Mouse (Mus musculus) brain, embryonic 14.5 days (tissue): ENCODE results near the gene St8sia1.

Experiments
- CTCF ChIP-seq: fragments of 200-500 bp; IDR thresholded peaks from 2 replicates; pipeline ENCODE4 v1.5.1; 2012; ENCODE audit warnings: inconsistent platforms, mild to moderate bottlenecking, moderate library complexity, borderline replicate concordance; ENCODE audit not compliant: insufficient read depth, insufficient read length; ENCODE audit errors: extremely low read depth
- POLR2A ChIP-seq: fragments of 200-500 bp; IDR thresholded peaks from 2 replicates; pipeline ENCODE4 v1.6.1; 2012; ENCODE audit warnings: mild to moderate bottlenecking, inconsistent platforms, borderline replicate concordance; ENCODE audit not compliant: poor library complexity, insufficient read depth, insufficient read length, severe bottlenecking; ENCODE audit errors: extremely low read depth

DNA sequence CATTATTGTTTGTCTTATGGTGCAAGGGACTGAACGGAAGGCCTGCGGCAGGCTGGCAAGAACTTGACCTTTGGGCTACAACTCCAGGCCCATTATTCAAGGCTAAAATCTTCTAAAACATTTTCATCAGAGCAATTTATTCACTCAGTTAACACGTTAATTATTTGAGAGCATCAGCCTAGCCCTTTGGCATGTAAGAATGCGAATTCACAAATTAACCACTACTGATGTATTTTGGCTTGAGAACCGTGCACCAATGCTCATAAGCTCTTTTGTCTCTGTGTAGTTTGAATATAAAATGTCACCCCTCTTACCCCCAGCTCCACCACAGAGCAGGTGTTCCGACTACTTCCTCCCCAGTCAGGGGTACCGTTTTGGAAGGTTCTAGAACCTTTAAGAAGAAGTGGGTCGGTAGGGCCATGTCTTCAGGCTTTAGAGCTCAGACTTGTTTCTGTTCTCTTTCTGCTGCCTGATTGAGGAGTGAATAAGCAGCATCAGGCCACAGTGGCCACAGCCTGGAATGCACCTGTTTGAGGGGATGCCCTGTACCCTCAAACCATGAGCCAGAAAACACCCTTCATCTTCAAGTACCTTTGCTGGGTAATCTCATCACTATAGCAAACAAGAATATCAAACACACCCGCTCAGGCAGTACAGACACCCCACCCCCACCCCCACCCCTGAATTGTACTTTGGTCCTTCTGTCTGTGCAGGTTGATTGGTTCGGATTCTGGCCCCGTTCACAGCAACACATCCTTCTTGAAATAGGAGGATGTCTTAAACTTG lies 22.5 kb downstream of the St8sia1 start:
- no peak for TF ChIP-seq CTCF
- TF ChIP-seq POLR2A, result no peak
